Mouse (Mus musculus) stomach, postnatal 0 days (tissue): ENCODE results near the gene Tmem101. TPM values are rescaled to one million over a fixed set of nuclear protein-coding genes. Genes with fewer than 3 reads are reported as not detected.

Experiments used
- ATAC-seq: fragments of 200-750 bp; cut with Nextera tagmentation; 2 replicates; pipeline ENCODE4 v1.8.0; 2017; ENCODE audit not compliant: low FRiP score, low TSS enrichment
- DNase-seq: peaks from one replicate; pipeline ENCODE4 v3.0.0-alpha.2; 2016; ENCODE audit warnings: low spot score
- H3K27ac ChIP-seq: fragments of 300-500 bp; sonication (generic); replicated peaks from 2 replicates; pipeline ENCODE4 v1.5.1; 2014; ENCODE audit warnings: mild to moderate bottlenecking, control low read depth
- H3K27me3 ChIP-seq: fragments of 300-500 bp; sonication (generic); 2 replicates; pipeline ENCODE4 v1.6.1; 2014; ENCODE audit warnings: low read length; ENCODE audit not compliant: control insufficient read depth, insufficient read depth
- H3K36me3 ChIP-seq: fragments of 300-500 bp; sonication (generic); 2 replicates; pipeline ENCODE4 v1.6.1; 2014; ENCODE audit warnings: low read length, mixed read lengths; ENCODE audit not compliant: control insufficient read depth, insufficient read depth
- H3K4me1 ChIP-seq: fragments of 300-500 bp; sonication (generic); replicated peaks from 2 replicates; pipeline ENCODE4 v1.6.1; 2014; ENCODE audit warnings: antibody characterized with exemption; ENCODE audit not compliant: control insufficient read depth, insufficient read depth
- H3K4me2 ChIP-seq: fragments of 300-500 bp; sonication (generic); replicated peaks from 2 replicates; pipeline ENCODE4 v1.6.1; 2014; ENCODE audit warnings: low read depth, mild to moderate bottlenecking, control low read depth, moderate library complexity
- H3K4me3 ChIP-seq: fragments of 300-500 bp; sonication (generic); 2 replicates; pipeline ENCODE4 v1.5.1; 2014; ENCODE audit warnings: low read depth, low read length, control low read depth
- H3K9ac ChIP-seq: fragments of 300-500 bp; sonication (generic); 2 replicates; pipeline ENCODE4 v1.6.1; 2014; ENCODE audit warnings: mild to moderate bottlenecking, low read length, control low read depth, mixed read lengths
- H3K9me3 ChIP-seq: fragments of 300-500 bp; sonication (generic); 2 replicates; pipeline ENCODE4 v1.6.1; 2016; ENCODE audit warnings: low read length; ENCODE audit not compliant: control insufficient read depth
- CTCF ChIP-seq: IDR thresholded peaks from 2 replicates; pipeline ENCODE4 v1.5.1; 2016; ENCODE audit warnings: antibody characterized with exemption, low read depth, mild to moderate bottlenecking, moderate library complexity
- EP300 ChIP-seq: optimal IDR thresholded peaks from 2 replicates; pipeline ENCODE3; 2016; ENCODE audit warnings: antibody characterized with exemption
- WGBS: fragments of 180-500 bp; shearing (Covaris S2); extraction: QIAGEN DNeasy Blood & Tissue Kit; methylation state at CpG from one replicate; pipeline ENCODE4 v1.1.7; 2014; 5-methylcytosine and 5-hydroxymethylcytosine counted together
- polyA plus RNA-seq: library from polyadenylated mRNA; unstranded; fragments of >200 nt; fragmentation: Nextera tagmentation; extraction: Ambion mirVana; gene quantifications from 2 replicates; pipeline ENCODE4 v1.2.1, GENCODE M21; 2015

Tmem101 gene
- polyA plus RNA-seq, 1 experiment from 2014 or later: 13.8 TPM

- DNase-seq: no peak
- Histone ChIP-seq H3K27ac (no peak overlapping the region), H3K36me3 (no peaks in the 10 kb centered on the region), H3K9ac (no peak overlapping the region), H3K4me3 (0 out of 2 replicates have a peak overlapping the region, but pooled peaks have one; percentile 23), H3K27me3 (no peaks in the 10 kb centered on the region), H3K4me2 (peak overlapping the region; percentile 44), H3K9me3 (no peaks in the 10 kb centered on the region), H3K4me1 (no peaks in the 10 kb centered on the region)
- TF ChIP-seq EP300 (no peak), CTCF (no peak)
- WGBS: 44% methylated on average over 13 of the region's 13 CpGs
- ATAC-seq: no peak
Measured at GRCm38 (mm10) chr11:102137625-102138446, 18.4 kb downstream of the Tmem101 start.

- Histone ChIP-seq H3K9me3 (no peaks in the 10 kb centered on the region), H3K9ac (no peak overlapping the region), H3K4me2 (no peak overlapping the region), H3K27me3 (no peaks in the 10 kb centered on the region), H3K27ac (no peak overlapping the region), H3K4me3 (no peak overlapping the region), H3K4me1 (no peaks in the 10 kb centered on the region), H3K36me3 (no peaks in the 10 kb centered on the region)
- DNase-seq: no peak
- ATAC-seq: no peak
- TF ChIP-seq EP300: no peak
- TF ChIP-seq CTCF: no peak
- WGBS: 24% methylated on average over 4 of the region's 4 CpGs
Measured at GRCm38 (mm10) chr11:102134516-102134915, 21.7 kb downstream of the Tmem101 start.

- 61% methylated on average over 6 of the region's 6 CpGs for WGBS
- Histone ChIP-seq H3K4me3 (no peak overlapping the region), H3K9ac (no peak overlapping the region), H3K36me3 (no peaks in the 10 kb centered on the region), H3K27ac (no peak overlapping the region), H3K9me3 (no peaks in the 10 kb centered on the region), H3K4me1 (no peaks in the 10 kb centered on the region), H3K4me2 (no peak overlapping the region), H3K27me3 (no peaks in the 10 kb centered on the region)
- DNase-seq (peak; percentile 51), ATAC-seq (peak; percentile 83)
- TF ChIP-seq EP300: no peak
- no peak for TF ChIP-seq CTCF
Measured at GRCm38 (mm10) chr11:102117386-102117785, 38.8 kb downstream of the Tmem101 start.

- 36% methylated on average over 8 of the region's 8 CpGs for WGBS
- TF ChIP-seq CTCF (no peak), EP300 (no peak)
Measured at GRCm38 (mm10) chr11:102116241-102116640, 40.0 kb downstream of the Tmem101 start.

GRCm38 (mm10) chr11:102111576-102111975 lies 44.6 kb downstream of the Tmem101 start:
- WGBS: 67% methylated on average over 5 of the region's 5 CpGs
- Histone ChIP-seq H3K9ac (no peak overlapping the region), H3K4me3 (no peak overlapping the region), H3K9me3 (no peaks in the 10 kb centered on the region), H3K36me3 (no peaks in the 10 kb centered on the region), H3K4me2 (no peak overlapping the region), H3K27ac (no peak overlapping the region), H3K27me3 (peaks cover 8% of the 10 kb centered on the region), H3K4me1 (no peaks in the 10 kb centered on the region)
- ATAC-seq (no peak), DNase-seq (no peak)
- TF ChIP-seq EP300 (no peak), CTCF (no peak)

More at GRCm38 (mm10) chr11:102116241-102116640, 40.0 kb downstream of the Tmem101 start:
- H3K27ac ChIP-seq: no peak overlapping the region
- no peak for ATAC-seq
- H3K4me3 ChIP-seq: no peak overlapping the region
- no peak overlapping the region for H3K4me2 ChIP-seq
- H3K4me1 ChIP-seq: no peaks in the 10 kb centered on the region
- H3K36me3 ChIP-seq: no peaks in the 10 kb centered on the region
- H3K9ac ChIP-seq: no peak overlapping the region
- no peak for DNase-seq
- H3K27me3 ChIP-seq: no peaks in the 10 kb centered on the region
- no peaks in the 10 kb centered on the region for H3K9me3 ChIP-seq

GRCm38 (mm10) chr11:102107732-102108131 lies 48.5 kb downstream of the Tmem101 start, which contains the start of gene Pyy:
TSS of gene Pyy (minus strand) at chr11:102107832.
- Histone ChIP-seq H3K4me2 (no peak within 1 kb of the TSS; the same call in 1 of the 2 replicates), H3K36me3 (no peaks in the 10 kb centered on the region), H3K4me1 (no peaks in the 10 kb centered on the region), H3K9ac (no peak within 1 kb of the TSS), H3K27me3 (peaks cover 13% of the 10 kb centered on the region), H3K9me3 (no peaks in the 10 kb centered on the region), H3K4me3 (peak within 1 kb of the TSS; percentile 10; the same call in 1 of the 2 replicates), H3K27ac (no peak within 1 kb of the TSS)
- DNase-seq (no peak), ATAC-seq (no peak)
- TF ChIP-seq CTCF (no peak), EP300 (no peak)
- WGBS: 9% methylated on average over 9 of the region's 9 CpGs
